Mouse (Mus musculus) CH12.LX (cell line): ENCODE measurements around the gene Cd151.

Source experiments
- CTCF ChIP-seq, 2 experiments: IDR thresholded peaks in 1 of 2; conservative IDR thresholded peaks in 1 of 2; 2 replicates each; pipeline ENCODE4 v1.5.1; 2011 to 2012; ENCODE audit warnings: low read depth in 2 of 2, low read length in 2 of 2, improper control_type of control experiment in 1 of 2, inconsistent platforms in 1 of 2, mild to moderate bottlenecking in 1 of 2, moderate library complexity in 1 of 2
- E2F4 ChIP-seq: IDR thresholded peaks from 2 replicates; pipeline ENCODE4 v1.6.1; 2011; ENCODE audit warnings: low read depth, low read length, improper control_type of control experiment; ENCODE audit not compliant: insufficient replicate concordance
- ETS1 ChIP-seq: conservative IDR thresholded peaks from 2 replicates; pipeline ENCODE4 v1.6.1; 2012; ENCODE audit warnings: low read depth, mild to moderate bottlenecking, inconsistent platforms, low read length, improper control_type of control experiment, moderate library complexity
- POLR2A ChIP-seq: IDR thresholded peaks from 2 replicates; pipeline ENCODE4 v1.6.1; 2011; ENCODE audit warnings: low read depth, mild to moderate bottlenecking, improper control_type of control experiment, low read length

DNA sequence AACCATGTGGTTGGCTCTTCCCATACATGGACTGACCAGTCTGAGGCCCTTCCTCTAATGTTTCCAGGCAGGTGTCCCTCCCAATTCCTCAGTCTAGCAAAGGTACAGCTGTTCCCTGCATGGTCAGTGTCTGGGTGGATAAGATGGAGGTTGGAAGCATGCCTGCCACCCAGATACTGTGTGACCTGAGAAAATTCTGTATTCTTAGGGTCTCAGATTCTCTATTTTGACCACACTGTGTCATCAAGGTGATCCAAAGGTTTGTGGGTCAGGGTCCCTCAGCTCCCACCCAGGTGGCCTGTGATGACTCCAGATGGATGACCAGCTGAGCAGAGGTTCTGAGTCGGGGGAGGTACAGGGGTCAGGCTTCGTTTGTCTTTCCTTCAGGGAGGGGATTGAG, 18.0 kb downstream of the Cd151 start:
- TF ChIP-seq CTCF (conservative IDR thresholded peaks at IDR 0.05 in 1 of 2, IDR thresholded peaks at IDR 0.05 in 1 of 2; ENCODE audit: low read depth in 2 of 2, low read length in 2 of 2) (no peak), POLR2A (no peak), E2F4 (no peak), ETS1 (no peak)
